Mouse (Mus musculus) right cerebral cortex, postnatal 4 days (tissue): ENCODE measurements around the gene Trim58.

Source experiments
- DNase-seq: peaks from one replicate; pipeline ENCODE4 v3.0.0-alpha.2; 2022

The Trim58 gene

GRCm38 (mm10) chr11:58640272-58640867 lies at the start of gene Trim58:
Gene Trim58, plus strand, starts transcription at chr11:58640465.
- DNase-seq: peak; percentile 22

- no peak for DNase-seq
These were observed 45.5 kb upstream of the Trim58 start, which contains the start of gene Olfr324 for GRCm38 (mm10) chr11:58594814-58595213. Gene Olfr324, plus strand, starts transcription at chr11:58595114.

- no peak for DNase-seq
These were observed 42.4 kb upstream of the Trim58 start for GRCm38 (mm10) chr11:58597837-58598236.

- no peak for DNase-seq
These were observed 38.2 kb upstream of the Trim58 start for GRCm38 (mm10) chr11:58602062-58602461.

GRCm38 (mm10) chr11:58602800-58603560 lies 37.3 kb upstream of the Trim58 start:
- DNase-seq: no peak

GRCm38 (mm10) chr11:58604688-58605087 lies 35.6 kb upstream of the Trim58 start:
- DNase-seq: no peak

- DNase-seq: no peak
These were observed 35.0 kb upstream of the Trim58 start for GRCm38 (mm10) chr11:58605228-58605627.

GRCm38 (mm10) chr11:58606177-58606919 lies 33.9 kb upstream of the Trim58 start:
- no peak for DNase-seq

- no peak for DNase-seq
These were observed 33.2 kb upstream of the Trim58 start for GRCm38 (mm10) chr11:58607030-58607429.

GRCm38 (mm10) chr11:58613359-58613758 lies 26.9 kb upstream of the Trim58 start:
- DNase-seq: no peak

GRCm38 (mm10) chr11:58614526-58614925 lies 25.7 kb upstream of the Trim58 start:
- DNase-seq: no peak

- DNase-seq: no peak
These were observed 24.3 kb upstream of the Trim58 start, which contains the start of gene 2210407C18Rik for GRCm38 (mm10) chr11:58615975-58616374. Gene 2210407C18Rik, minus strand, starts transcription at chr11:58616075.

- DNase-seq: no peak
These were observed 21.9 kb upstream of the Trim58 start for GRCm38 (mm10) chr11:58618369-58618768.

GRCm38 (mm10) chr11:58618793-58619192 lies 21.5 kb upstream of the Trim58 start:
- DNase-seq: no peak

GRCm38 (mm10) chr11:58626146-58626545 lies 14.1 kb upstream of the Trim58 start:
- DNase-seq: no peak

- DNase-seq: no peak
These were observed 9.9 kb upstream of the Trim58 start, which contains the start of gene Olfr323 for GRCm38 (mm10) chr11:58630401-58630800. Gene Olfr323, minus strand, starts transcription at chr11:58630501.

GRCm38 (mm10) chr11:58634878-58635277 lies 5.4 kb upstream of the Trim58 start:
- DNase-seq: no peak

- DNase-seq: peak; percentile 40
These were observed 3.8 kb upstream of the Trim58 start for GRCm38 (mm10) chr11:58636376-58636977.

- DNase-seq: no peak
These were observed 2.0 kb upstream of the Trim58 start for GRCm38 (mm10) chr11:58638176-58638701.

- DNase-seq: no peak
These were observed 792 bp downstream of the Trim58 start for GRCm38 (mm10) chr11:58641057-58641456.

- no peak for DNase-seq
These were observed 1.5 kb downstream of the Trim58 start for GRCm38 (mm10) chr11:58641638-58642358.

- DNase-seq: peak; percentile 19
These were observed 3.1 kb downstream of the Trim58 start for GRCm38 (mm10) chr11:58643350-58643749.
